Mouse (Mus musculus) liver, embryonic 12.5 days (tissue): ENCODE measurements at regions not wholly inside any gene's neighbourhood (a gene's known extent, or its start where the extent isn't known, plus 50 kb on each side); places are given as distances from the start of the nearest gene placed in this dataset.

Experiments used
- ATAC-seq: fragments of 200-750 bp; cut with Nextera tagmentation; 2 replicates; pipeline ENCODE4 v1.8.0; 2017; ENCODE audit warnings: moderate number of reproducible peaks, mild to moderate bottlenecking, moderate library complexity
- H3K27ac ChIP-seq: fragments of 300-500 bp; sonication (generic); 2 replicates; pipeline ENCODE4 v1.5.1; 2016; ENCODE audit warnings: mild to moderate bottlenecking
- H3K27me3 ChIP-seq: fragments of 300-500 bp; sonication (generic); replicated peaks from 2 replicates; pipeline ENCODE4 v1.6.1; 2016; ENCODE audit warnings: mild to moderate bottlenecking, moderate library complexity
- H3K36me3 ChIP-seq: fragments of 300-500 bp; sonication (generic); 2 replicates; pipeline ENCODE4 v1.6.1; 2016; ENCODE audit warnings: mild to moderate bottlenecking, moderate library complexity
- H3K4me1 ChIP-seq: fragments of 300-500 bp; sonication (generic); 2 replicates; pipeline ENCODE4 v1.6.1; 2016
- H3K4me2 ChIP-seq: fragments of 300-500 bp; sonication (generic); 2 replicates; pipeline ENCODE4 v1.6.1; 2016; ENCODE audit warnings: mild to moderate bottlenecking, moderate library complexity
- H3K4me3 ChIP-seq: fragments of 300-500 bp; sonication (generic); 2 replicates; pipeline ENCODE4 v1.5.1; 2016; ENCODE audit warnings: mild to moderate bottlenecking, moderate library complexity
- H3K9ac ChIP-seq: fragments of 300-500 bp; sonication (generic); 2 replicates; pipeline ENCODE4 v1.6.1; 2016; ENCODE audit warnings: mild to moderate bottlenecking, moderate library complexity
- H3K9me3 ChIP-seq: fragments of 300-500 bp; sonication (generic); replicated peaks from 2 replicates; pipeline ENCODE4 v1.6.1; 2016; ENCODE audit warnings: mild to moderate bottlenecking, moderate library complexity
- WGBS: fragments of 180-500 bp; shearing (Covaris S2); methylation state at CpG from one replicate; pipeline ENCODE4 v1.1.7; 2016; ENCODE audit not compliant: insufficient replicate concordance; 5-methylcytosine and 5-hydroxymethylcytosine counted together

DNA sequence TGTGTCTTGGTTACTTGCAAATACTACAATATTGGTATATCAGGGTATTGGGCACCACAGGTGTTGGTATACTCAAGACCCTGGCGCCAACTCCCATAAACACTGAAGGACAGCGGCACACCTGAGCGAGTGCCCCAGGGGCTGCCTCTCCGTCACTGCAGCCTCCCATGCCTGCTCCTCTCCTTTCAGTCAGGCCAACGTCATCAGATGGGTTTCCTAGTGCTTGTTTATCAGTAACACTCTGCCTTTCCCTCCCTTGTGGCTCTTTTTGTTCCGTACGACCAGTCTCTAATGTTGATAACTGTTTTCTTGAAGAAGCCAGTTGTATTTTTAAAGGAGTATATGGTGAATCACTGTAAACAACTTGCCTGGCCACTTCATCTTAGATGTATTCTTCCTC lies 129.4 kb downstream of the Pdgfra start:
- no peak overlapping the region for H3K4me3 ChIP-seq
- H3K4me1 ChIP-seq: peaks cover 57% of the 10 kb centered on the region
- no peaks in the 10 kb centered on the region for H3K27me3 ChIP-seq
- no peak overlapping the region for H3K9ac ChIP-seq
- peak; percentile 54 for ATAC-seq
- peak overlapping the region; percentile 22 for H3K4me2 ChIP-seq
- H3K27ac ChIP-seq: peak overlapping the region; percentile 30; the same call in 1 of the 2 replicates
- no peaks in the 10 kb centered on the region for H3K9me3 ChIP-seq
- 36% methylated on average over 7 of the region's 7 CpGs for WGBS
- H3K36me3 ChIP-seq: no peaks in the 10 kb centered on the region

GRCm38 (mm10) chr5:75282617-75283016 lies 130.5 kb downstream of the Pdgfra start:
- Histone ChIP-seq H3K9me3 (no peaks in the 10 kb centered on the region), H3K4me1 (peaks cover 68% of the 10 kb centered on the region), H3K4me2 (no peak overlapping the region), H3K9ac (no peak overlapping the region), H3K36me3 (no peaks in the 10 kb centered on the region), H3K27ac (no peak overlapping the region), H3K4me3 (no peak overlapping the region), H3K27me3 (no peaks in the 10 kb centered on the region)
- ATAC-seq: no peak
- 42% methylated on average over 4 of the region's 4 CpGs for WGBS

- Histone ChIP-seq H3K4me2 (no peak overlapping the region), H3K4me3 (no peak overlapping the region), H3K9ac (no peak overlapping the region), H3K9me3 (no peaks in the 10 kb centered on the region), H3K4me1 (peaks cover 68% of the 10 kb centered on the region), H3K27me3 (no peaks in the 10 kb centered on the region), H3K36me3 (no peaks in the 10 kb centered on the region), H3K27ac (no peak overlapping the region)
- 70% methylated on average over 5 of the region's 5 CpGs for WGBS
- no peak for ATAC-seq
Measured at GRCm38 (mm10) chr5:75283841-75284240, 131.7 kb downstream of the Pdgfra start.

GRCm38 (mm10) chr5:75285950-75286349 lies 133.9 kb downstream of the Pdgfra start:
- Histone ChIP-seq H3K9me3 (no peaks in the 10 kb centered on the region), H3K4me3 (no peak overlapping the region), H3K36me3 (no peaks in the 10 kb centered on the region), H3K27me3 (no peaks in the 10 kb centered on the region), H3K4me1 (peaks cover 49% of the 10 kb centered on the region), H3K4me2 (peak overlapping the region; percentile 31), H3K27ac (no peak overlapping the region), H3K9ac (no peak overlapping the region)
- ATAC-seq: peak; percentile 56
- 19% methylated on average over 10 of the region's 10 CpGs for WGBS

GRCm38 (mm10) chr5:75295676-75296075 lies 143.6 kb downstream of the Pdgfra start:
- Histone ChIP-seq H3K27me3 (no peaks in the 10 kb centered on the region), H3K36me3 (no peaks in the 10 kb centered on the region), H3K9me3 (no peaks in the 10 kb centered on the region), H3K4me2 (no peak overlapping the region), H3K9ac (no peak overlapping the region), H3K27ac (no peak overlapping the region), H3K4me3 (no peak overlapping the region), H3K4me1 (no peaks in the 10 kb centered on the region)
- no peak for ATAC-seq
- 70% methylated on average over 2 of the region's 2 CpGs for WGBS

DNA sequence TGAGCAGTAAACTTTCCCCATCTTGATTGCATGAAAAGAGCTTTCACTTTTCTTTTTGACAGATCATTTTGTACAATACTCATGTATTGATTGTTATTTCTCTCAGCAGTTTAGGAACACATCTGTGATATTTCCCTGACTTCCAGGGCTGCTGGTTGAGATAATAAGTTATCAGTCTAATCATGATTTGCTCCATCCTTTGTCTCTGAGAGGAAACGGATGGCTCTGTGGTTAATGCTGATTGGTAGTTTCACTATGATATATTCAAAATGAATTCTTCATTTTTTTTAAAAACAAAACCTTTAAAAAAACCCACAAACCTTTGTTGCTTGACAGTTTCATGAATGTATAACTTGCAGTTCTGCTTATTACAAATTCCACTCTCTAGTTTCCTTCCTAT lies 160.8 kb downstream of the Pdgfra start:
- H3K4me2 ChIP-seq: no peak overlapping the region
- 43% methylated on average over 1 of the region's 1 CpGs for WGBS

GRCm38 (mm10) chr5:75315956-75316355 lies 163.9 kb downstream of the Pdgfra start:
- Histone ChIP-seq H3K9ac (no peak overlapping the region), H3K4me2 (no peak overlapping the region), H3K9me3 (no peaks in the 10 kb centered on the region), H3K27ac (no peak overlapping the region), H3K36me3 (no peaks in the 10 kb centered on the region), H3K4me3 (no peak overlapping the region), H3K4me1 (no peaks in the 10 kb centered on the region), H3K27me3 (no peaks in the 10 kb centered on the region)
- ATAC-seq: no peak
- WGBS: 84% methylated on average over 1 of the region's 1 CpGs

More for the DNA sequence above, 160.8 kb downstream of the Pdgfra start:
- Histone ChIP-seq H3K9me3 (no peaks in the 10 kb centered on the region), H3K27ac (no peak overlapping the region), H3K4me3 (no peak overlapping the region), H3K9ac (no peak overlapping the region), H3K36me3 (no peaks in the 10 kb centered on the region), H3K4me1 (no peaks in the 10 kb centered on the region), H3K27me3 (no peaks in the 10 kb centered on the region)
- no peak for ATAC-seq

DNA sequence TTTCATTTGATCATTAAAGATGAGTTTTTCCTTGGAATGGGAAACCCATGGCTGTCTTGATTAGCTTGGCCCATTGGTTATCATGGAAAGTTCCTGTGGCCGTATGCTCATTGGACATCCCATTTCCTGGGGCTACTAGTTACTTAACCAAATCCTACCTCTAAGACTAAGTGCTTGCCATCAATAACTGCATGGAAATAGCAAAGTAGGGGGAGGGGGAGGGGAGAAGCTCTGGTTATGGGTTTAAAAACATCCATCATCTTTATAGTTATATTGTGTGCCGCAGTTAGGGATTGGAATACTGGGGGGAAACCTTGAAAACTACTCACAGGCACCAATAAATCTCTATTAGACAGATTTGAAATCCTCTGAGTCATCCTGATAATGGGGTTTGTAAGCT lies 168.4 kb downstream of the Pdgfra start:
- Histone ChIP-seq H3K9me3 (no peaks in the 10 kb centered on the region), H3K4me2 (no peak overlapping the region), H3K4me1 (no peaks in the 10 kb centered on the region), H3K4me3 (no peak overlapping the region), H3K9ac (no peak overlapping the region), H3K27ac (no peak overlapping the region), H3K36me3 (no peaks in the 10 kb centered on the region), H3K27me3 (no peaks in the 10 kb centered on the region)
- no peak for ATAC-seq
- 74% methylated on average over 2 of the region's 2 CpGs for WGBS

DNA sequence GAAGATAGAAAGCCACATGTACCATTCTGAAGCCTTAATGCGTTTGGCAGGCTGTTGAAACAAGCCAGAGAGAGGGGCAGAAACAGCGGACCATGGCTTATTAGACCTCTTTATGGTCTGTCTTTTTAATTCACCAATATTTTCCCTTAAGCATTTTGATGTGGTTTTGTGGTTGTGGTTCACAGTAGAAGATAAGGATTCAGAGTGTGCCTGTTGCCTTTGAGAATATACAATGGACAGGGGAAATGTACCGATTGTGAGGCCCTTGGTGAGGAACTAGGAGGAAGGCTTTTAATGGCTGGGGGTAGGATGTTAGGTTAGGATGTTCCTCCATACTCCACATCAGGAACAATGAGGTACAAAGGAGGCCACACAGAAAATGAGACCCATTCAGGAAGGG lies 182.0 kb downstream of the Pdgfra start:
- Histone ChIP-seq H3K4me3 (no peak overlapping the region), H3K36me3 (no peaks in the 10 kb centered on the region), H3K9me3 (no peaks in the 10 kb centered on the region), H3K9ac (no peak overlapping the region), H3K27me3 (no peaks in the 10 kb centered on the region), H3K27ac (no peak overlapping the region), H3K4me1 (no peaks in the 10 kb centered on the region; the same call in 1 of the 2 replicates), H3K4me2 (no peak overlapping the region)
- WGBS: 44% methylated on average over 3 of the region's 3 CpGs
- ATAC-seq: no peak

- 72% methylated on average over 11 of the region's 11 CpGs for WGBS
- no peaks in the 10 kb centered on the region; the same call in 1 of the 2 replicates for H3K4me1 ChIP-seq
- no peak overlapping the region for H3K9ac ChIP-seq
- H3K4me3 ChIP-seq: no peak overlapping the region
- H3K9me3 ChIP-seq: no peaks in the 10 kb centered on the region
- no peaks in the 10 kb centered on the region for H3K36me3 ChIP-seq
- no peaks in the 10 kb centered on the region for H3K27me3 ChIP-seq
- H3K27ac ChIP-seq: no peak overlapping the region
- no peak overlapping the region for H3K4me2 ChIP-seq
- ATAC-seq: no peak
Measured at GRCm38 (mm10) chr5:75336454-75336853, 184.4 kb downstream of the Pdgfra start.

DNA sequence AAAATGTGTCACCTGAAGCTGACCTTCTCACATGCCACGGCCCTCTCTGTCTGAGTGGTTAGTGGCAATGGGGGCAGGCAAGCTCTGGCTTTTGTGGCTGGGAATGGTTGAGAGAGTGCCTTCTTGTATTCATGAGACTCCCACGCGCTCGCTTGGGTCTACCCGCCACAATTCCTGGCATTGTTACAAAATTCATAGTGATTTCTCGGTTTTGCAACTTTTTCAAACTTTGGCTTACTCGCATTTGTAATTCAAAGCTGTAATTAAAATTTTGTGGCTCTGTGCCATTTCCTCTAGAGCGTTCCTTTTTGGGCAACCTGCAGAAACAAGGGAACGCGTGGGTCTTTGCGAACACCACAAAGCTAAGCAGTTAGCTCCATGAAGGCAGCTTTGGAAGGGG lies 186.3 kb downstream of the Pdgfra start:
- ATAC-seq: no peak
- H3K27ac ChIP-seq: no peak overlapping the region
- no peaks in the 10 kb centered on the region for H3K27me3 ChIP-seq
- H3K4me1 ChIP-seq: no peaks in the 10 kb centered on the region; the same call in 1 of the 2 replicates
- no peaks in the 10 kb centered on the region for H3K36me3 ChIP-seq
- WGBS: 82% methylated on average over 11 of the region's 11 CpGs
- H3K4me3 ChIP-seq: no peak overlapping the region
- no peaks in the 10 kb centered on the region for H3K9me3 ChIP-seq
- H3K9ac ChIP-seq: no peak overlapping the region
- H3K4me2 ChIP-seq: no peak overlapping the region

DNA sequence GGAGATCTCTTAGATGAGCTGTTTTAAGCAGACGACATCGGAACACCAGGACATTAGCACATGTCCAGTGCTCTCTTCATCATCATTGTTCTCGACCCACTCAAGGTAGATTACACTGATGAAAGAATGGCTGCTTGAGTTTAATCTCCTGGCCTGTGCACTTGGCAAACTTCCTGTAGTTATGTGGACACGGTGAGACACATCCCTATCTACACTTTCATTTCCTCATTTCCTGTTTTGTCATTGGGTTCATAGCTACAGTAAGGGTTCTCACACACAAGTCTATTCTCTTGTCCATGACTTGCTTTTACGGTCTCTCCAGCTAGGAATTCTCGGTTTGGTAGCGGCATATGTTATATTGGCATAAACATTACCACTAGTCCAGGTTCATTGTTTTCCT lies 190.5 kb downstream of the Pdgfra start:
- Histone ChIP-seq H3K4me3 (no peak overlapping the region), H3K9me3 (no peaks in the 10 kb centered on the region), H3K36me3 (no peaks in the 10 kb centered on the region), H3K27ac (no peak overlapping the region), H3K4me2 (no peak overlapping the region), H3K27me3 (no peaks in the 10 kb centered on the region), H3K4me1 (no peaks in the 10 kb centered on the region), H3K9ac (no peak overlapping the region)
- no peak for ATAC-seq
- WGBS: 65% methylated on average over 7 of the region's 7 CpGs
